ENCODE assay signal across 18 mouse cellular contexts in the genomic region with DNA sequence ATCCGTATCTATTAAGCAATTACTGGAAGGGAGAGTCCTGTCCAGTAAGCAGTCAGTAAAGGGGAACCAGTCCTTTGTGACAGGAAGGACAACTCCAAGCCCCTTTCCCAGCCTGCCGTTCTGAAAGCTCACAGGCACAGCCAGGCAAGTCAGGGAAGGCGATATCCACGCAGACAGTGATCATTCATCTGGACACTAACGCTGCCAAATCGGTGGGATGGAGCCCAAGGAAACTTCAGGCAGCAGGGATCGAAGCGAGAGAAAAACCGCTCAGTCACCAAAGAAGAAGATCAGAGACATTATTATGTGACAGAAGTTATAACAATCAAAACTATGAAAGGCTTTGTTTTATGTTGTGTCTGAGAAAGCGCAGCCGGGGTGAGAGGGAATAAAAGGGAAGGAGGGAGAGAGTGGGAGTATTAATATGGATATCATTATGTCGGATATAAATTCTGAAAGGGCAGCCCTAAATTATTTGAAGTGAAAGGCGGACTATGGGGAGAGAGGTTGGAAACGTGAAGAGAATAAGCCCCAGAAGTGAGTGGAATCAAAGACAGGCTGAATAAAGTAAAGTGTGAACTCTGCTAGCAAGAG. TPM values are rescaled to one million over a fixed set of nuclear protein-coding genes. Genes with fewer than 3 reads are reported as not detected.
DNase-seq lines count a peak whose midpoint lies in the region; ATAC-seq and TF ChIP-seq lines count a peak whose summit lies in the region.
"Had no signal": no experiment of that assay in that cellular context is flagged by ENCODE, and none has a peak within 500 bp of the region (broad histone marks: within the 10 kb centered on the region; RNA-seq: fewer than 3 reads in every experiment).

No protein-coding gene starts in this region.

- no peak overlapping the region for H3K4me2 ChIP-seq in lung, embryonic 14.5 days
- H3K4me2 ChIP-seq in limb, embryonic 11.5 days (ENCODE audit: low read depth, severe bottlenecking) = no peak overlapping the region
- no peak overlapping the region for H3K4me2 ChIP-seq in neural tube, embryonic 14.5 days (ENCODE audit: low read depth, low read length)
- H3K4me2 ChIP-seq: hindbrain, embryonic 14.5 days; liver, embryonic 12.5 days; lung, embryonic 15.5 days; stomach, embryonic 15.5 days had no signal

- WGBS in lung, embryonic 14.5 days = 27% methylated on average over 14 of the region's 14 CpGs
- 32% methylated on average over 14 of the region's 14 CpGs for WGBS in limb, embryonic 11.5 days
- 30% methylated on average over 14 of the region's 14 CpGs for WGBS in neural tube, embryonic 14.5 days

- H3K4me3 ChIP-seq in lung, embryonic 14.5 days (ENCODE audit: low read depth, low read length) = no peak overlapping the region
- H3K4me3 ChIP-seq in limb, embryonic 11.5 days (ENCODE audit: low read depth, low read length) = no peak overlapping the region
- H3K4me3 ChIP-seq in neural tube, embryonic 14.5 days (ENCODE audit: low read depth, low read length) = no peak overlapping the region
- H3K4me3 ChIP-seq: liver, embryonic 12.5 days; lung, embryonic 15.5 days; stomach, embryonic 15.5 days had no signal

- peak; percentile 57 for DNase-seq in lung, embryonic 14.5 days
- DNase-seq in lung, postnatal 10 days = no peak
- peak; percentile 29 for DNase-seq in embryo, embryonic 11 days
- DNase-seq in limb, embryonic 11.5 days (ENCODE audit: low spot score) = peak; percentile 28
- DNase-seq in layer of hippocampus, postnatal 10 days (ENCODE audit: low spot score in 2 of 2) = no peak
- DNase-seq in layer of hippocampus, adult 9-11 months = no peak
- DNase-seq: cerebellum, adult 9-11 months; gastrocnemius, postnatal 10 days; kidney, postnatal 10 days; right cerebral cortex, postnatal 14 days had no signal

- peak; percentile 21; the same call in 1 of the 2 replicates for ATAC-seq in lung, embryonic 14.5 days (ENCODE audit: insufficient read depth)
- ATAC-seq in limb, embryonic 11.5 days (ENCODE audit: insufficient number of reproducible peaks, low FRiP score, low TSS enrichment, low read depth) = no peak
- ATAC-seq in neural tube, embryonic 14.5 days (ENCODE audit: low read depth) = peak; percentile 14; the same call in 1 of the 2 replicates
- ATAC-seq: intestine, postnatal 0 days; liver, embryonic 12.5 days had no signal

- H3K36me3 ChIP-seq in lung, embryonic 14.5 days (ENCODE audit: insufficient read depth) = no peaks in the 10 kb centered on the region
- H3K36me3 ChIP-seq in limb, embryonic 11.5 days (ENCODE audit: control insufficient read depth, insufficient read depth, low read length) = no peaks in the 10 kb centered on the region
- no peaks in the 10 kb centered on the region for H3K36me3 ChIP-seq in neural tube, embryonic 14.5 days (ENCODE audit: control insufficient read depth, insufficient read depth, low read length)
- H3K36me3 ChIP-seq: lung, embryonic 15.5 days; stomach, embryonic 15.5 days had no signal

- 0 out of 2 replicates have a peak, but pooled peaks cover 4% of the 10 kb centered on the region for H3K4me1 ChIP-seq in lung, embryonic 14.5 days (ENCODE audit: insufficient read depth)
- H3K4me1 ChIP-seq in limb, embryonic 11.5 days (ENCODE audit: control insufficient read depth, insufficient read depth, low read length) = peaks cover 12% of the 10 kb centered on the region
- no peaks in the 10 kb centered on the region for H3K4me1 ChIP-seq in neural tube, embryonic 14.5 days (ENCODE audit: control insufficient read depth, insufficient read depth, low read length)
- H3K4me1 ChIP-seq: stomach, embryonic 15.5 days had no signal

- no peak for TF ChIP-seq CTCF in lung, embryonic 14.5 days (IDR thresholded peaks at IDR 0.05; ENCODE audit: low read depth)

- H3K9me3 ChIP-seq in lung, embryonic 14.5 days (ENCODE audit: low read depth, low read length) = no peaks in the 10 kb centered on the region
- no peaks in the 10 kb centered on the region for H3K9me3 ChIP-seq in limb, embryonic 11.5 days (ENCODE audit: control insufficient read depth, low read length)
- H3K9me3 ChIP-seq in neural tube, embryonic 14.5 days (ENCODE audit: control insufficient read depth, low read length) = no peaks in the 10 kb centered on the region
- H3K9me3 ChIP-seq: liver, embryonic 12.5 days; lung, embryonic 15.5 days; stomach, embryonic 15.5 days had no signal

- no peak overlapping the region for H3K27ac ChIP-seq in lung, embryonic 14.5 days (ENCODE audit: low read depth)
- no peak overlapping the region for H3K27ac ChIP-seq in limb, embryonic 11.5 days (replicated peaks; ENCODE audit: low read depth, low read length)
- H3K27ac ChIP-seq in neural tube, embryonic 14.5 days (ENCODE audit: low read depth, low read length) = no peak overlapping the region
- H3K27ac ChIP-seq: hindbrain, embryonic 14.5 days; liver, embryonic 12.5 days; lung, embryonic 15.5 days; stomach, embryonic 15.5 days had no signal

- no peaks in the 10 kb centered on the region for H3K27me3 ChIP-seq in lung, embryonic 14.5 days (ENCODE audit: insufficient read depth, low read length)
- H3K27me3 ChIP-seq in limb, embryonic 11.5 days (ENCODE audit: control insufficient read depth, insufficient read depth, low read length) = no peaks in the 10 kb centered on the region
- H3K27me3 ChIP-seq in neural tube, embryonic 14.5 days (ENCODE audit: control insufficient read depth, insufficient read depth, low read length) = no peaks in the 10 kb centered on the region
- H3K27me3 ChIP-seq: liver, embryonic 12.5 days; lung, embryonic 15.5 days; stomach, embryonic 15.5 days had no signal

- H3K9ac ChIP-seq in lung, embryonic 14.5 days = no peak overlapping the region
- no peak overlapping the region for H3K9ac ChIP-seq in limb, embryonic 11.5 days (ENCODE audit: low read length)
- H3K9ac ChIP-seq in neural tube, embryonic 14.5 days (replicated peaks; ENCODE audit: low read depth, low read length) = no peak overlapping the region
- H3K9ac ChIP-seq: hindbrain, embryonic 14.5 days; liver, embryonic 12.5 days; lung, embryonic 15.5 days; stomach, embryonic 15.5 days had no signal

RNA-seq across cellular contexts. Expression of a gene that starts 29.0 kb away (rescaled TPM):
- 0.05 and 0.28 TPM in 2 replicates for polyA plus RNA-seq in lung, embryonic 14.5 days (2014; fragmentation: Nextera tagmentation; extraction: Ambion mirVana)
- 50.7 and 55.2 TPM in 2 replicates for polyA plus RNA-seq in limb, embryonic 11.5 days (2014; fragmentation: Nextera tagmentation; extraction: Ambion mirVana)
- polyA plus RNA-seq in neural tube, embryonic 14.5 days (2014; fragmentation: Nextera tagmentation; extraction: Ambion mirVana) = 0.07 and 0.32 TPM in 2 replicates
- under 1 TPM; 0.80 to 0.91 TPM for total RNA-seq in layer of hippocampus, postnatal 10 days (2021)
- total RNA-seq: megakaryocyte, adult 5-6 weeks had no signal
- polyA plus RNA-seq: intestine, postnatal 0 days; liver, embryonic 12.5 days; spleen, adult 2 months had no signal

Comparison
In these comparisons a context has a peak if more than half of its experiments do, and no peak if none do; other contexts are left out.
1. DNase-seq: peak in lung, embryonic 14.5 days (single experiment), embryo, embryonic 11 days (single experiment) and limb, embryonic 11.5 days (single experiment); none in lung, postnatal 10 days (single experiment), layer of hippocampus, postnatal 10 days (0 of 2) and layer of hippocampus, adult 9-11 months (single experiment).
2. RNA of a gene that starts 29.0 kb away (polyA plus RNA-seq): 50.7 to 55.2 TPM in limb, embryonic 11.5 days; 0.05 to 0.28 TPM in lung, embryonic 14.5 days and 0.07 to 0.32 TPM in neural tube, embryonic 14.5 days; every median in the first group is over 10 times any median in the second.